Comparison of ENCODE assay signal across 7 mouse cellular contexts in genomic region chr6:124779984-124780416, GRCm38 (mm10). TPM values are rescaled to one million over a fixed set of nuclear protein-coding genes. Genes with fewer than 3 reads are reported as not detected.
DNase-seq lines count a peak whose midpoint lies in the region; ATAC-seq and TF ChIP-seq lines count a peak whose summit lies in the region.

No protein-coding gene starts in this region.

- no peak overlapping the region for H3K27ac ChIP-seq in hindbrain, embryonic 12.5 days
- no peak overlapping the region for H3K27ac ChIP-seq in liver, postnatal 0 days (ENCODE audit: low read depth)

- H3K4me2 ChIP-seq in hindbrain, embryonic 12.5 days (replicated peaks), result peak overlapping the region; percentile 68
- peak overlapping the region; percentile 61 for H3K4me2 ChIP-seq in liver, postnatal 0 days (ENCODE audit: low read depth, low read length)

- H3K36me3 ChIP-seq in hindbrain, embryonic 12.5 days, result no peaks in the 10 kb centered on the region
- H3K36me3 ChIP-seq in liver, postnatal 0 days (replicated peaks; ENCODE audit: insufficient read depth, low read length), result no peaks in the 10 kb centered on the region

- H3K9ac ChIP-seq in hindbrain, embryonic 12.5 days, result peak overlapping the region; percentile 33; the same call in 1 of the 2 replicates
- no peak overlapping the region for H3K9ac ChIP-seq in liver, postnatal 0 days (replicated peaks)

- no peak for TF ChIP-seq EP300 in liver, postnatal 0 days (IDR thresholded peaks at IDR 0.05; ENCODE audit: low read depth)

- peak; percentile 34 for DNase-seq in thymus, postnatal 4 days
- no peak for DNase-seq in thymus, postnatal 0 days (ENCODE audit: low spot score)
- DNase-seq in liver, postnatal 0 days, result no peak
- DNase-seq in left cerebral cortex, postnatal 4 days, result no peak
- no peak for DNase-seq in urinary bladder, adult 2 months (ENCODE audit: low spot score)
- DNase-seq in cerebellum, adult 9-10 months, result no peak

- WGBS in hindbrain, embryonic 12.5 days, result 2% methylated on average over 10 of the region's 10 CpGs
- 15% methylated on average over 10 of the region's 10 CpGs for WGBS in liver, postnatal 0 days (ENCODE audit: insufficient replicate concordance)

- no peak; the same call in 1 of the 2 replicates for ATAC-seq in hindbrain, embryonic 12.5 days (ENCODE audit: low FRiP score)
- ATAC-seq in liver, postnatal 0 days, result no peak

- intact Hi-C loops in left cerebral cortex, postnatal 4 days (cut with DNase I), result no loop called here

- H3K4me1 ChIP-seq in hindbrain, embryonic 12.5 days, result peaks cover 20% of the 10 kb centered on the region
- H3K4me1 ChIP-seq in liver, postnatal 0 days (ENCODE audit: insufficient read depth), result peaks cover 12% of the 10 kb centered on the region

- no peak for TF ChIP-seq CTCF in liver, postnatal 0 days (IDR thresholded peaks at IDR 0.05; ENCODE audit: low read depth)

- H3K4me3 ChIP-seq in hindbrain, embryonic 12.5 days, result peak overlapping the region; percentile 35
- peak overlapping the region; percentile 33 for H3K4me3 ChIP-seq in liver, postnatal 0 days (ENCODE audit: low read depth, low read length)

- H3K9me3 ChIP-seq in hindbrain, embryonic 12.5 days (replicated peaks), result no peaks in the 10 kb centered on the region
- H3K9me3 ChIP-seq in liver, postnatal 0 days (ENCODE audit: low read length), result no peaks in the 10 kb centered on the region

- peaks cover 20% of the 10 kb centered on the region for H3K27me3 ChIP-seq in hindbrain, embryonic 12.5 days
- H3K27me3 ChIP-seq in liver, postnatal 0 days (ENCODE audit: insufficient read depth, low read length), result 0 out of 2 replicates have a peak, but pooled peaks cover 5% of the 10 kb centered on the region

RNA-seq across cellular contexts. Expression of gene Lrrc23, which starts 0.5 kb away (rescaled TPM):
- polyA plus RNA-seq in thymus, postnatal 0 days (2015; fragmentation: Nextera tagmentation; extraction: Ambion mirVana), result 2.4 and 3.2 TPM in 2 replicates
- 3.9 and 5.2 TPM in 2 replicates for polyA plus RNA-seq in hindbrain, embryonic 12.5 days (2016; fragmentation: Nextera tagmentation; extraction: Ambion mirVana)
- 0.16 TPM in 1 of 2 replicates, not detected in the other for polyA plus RNA-seq in liver, postnatal 0 days (2015; fragmentation: Nextera tagmentation; extraction: Ambion mirVana)
- 1 to 10 TPM; 2.1 to 4.3 TPM for total RNA-seq in left cerebral cortex, postnatal 4 days (2021)
- polyA plus RNA-seq in urinary bladder, adult 2 months (2012; rRNA removed), result 1.2 and 1.4 TPM in 2 replicates

RNA-seq across cellular contexts. Expression of gene Eno2, which starts 10.5 kb away (rescaled TPM):
- 3.8 TPM in 2 replicates for polyA plus RNA-seq in thymus, postnatal 0 days (2015; fragmentation: Nextera tagmentation; extraction: Ambion mirVana)
- 18.7 and 19.6 TPM in 2 replicates for polyA plus RNA-seq in hindbrain, embryonic 12.5 days (2016; fragmentation: Nextera tagmentation; extraction: Ambion mirVana)
- 0.20 and 0.27 TPM in 2 replicates for polyA plus RNA-seq in liver, postnatal 0 days (2015; fragmentation: Nextera tagmentation; extraction: Ambion mirVana)
- 100 to 1,000 TPM; 190 to 217 TPM for total RNA-seq in left cerebral cortex, postnatal 4 days (2021)
- 20.8 and 23.4 TPM in 2 replicates for polyA plus RNA-seq in urinary bladder, adult 2 months (2012; rRNA removed)

RNA-seq across cellular contexts. Expression of gene Atn1, which starts 23.7 kb away (rescaled TPM):
- 4.5 and 4.7 TPM in 2 replicates for polyA plus RNA-seq in thymus, postnatal 0 days (2015; fragmentation: Nextera tagmentation; extraction: Ambion mirVana)
- polyA plus RNA-seq in hindbrain, embryonic 12.5 days (2016; fragmentation: Nextera tagmentation; extraction: Ambion mirVana), result 20.3 and 20.6 TPM in 2 replicates
- polyA plus RNA-seq in liver, postnatal 0 days (2015; fragmentation: Nextera tagmentation; extraction: Ambion mirVana), result 1.8 and 1.9 TPM in 2 replicates
- 100 to 1,000 TPM; 174 to 180 TPM for total RNA-seq in left cerebral cortex, postnatal 4 days (2021)
- 11.3 and 32.9 TPM in 2 replicates for polyA plus RNA-seq in urinary bladder, adult 2 months (2012; rRNA removed)

RNA-seq across cellular contexts. Expression of gene Gm45234, which starts 24.2 kb away (rescaled TPM):
- not detected in 2 replicates for polyA plus RNA-seq in thymus, postnatal 0 days (2015; fragmentation: Nextera tagmentation; extraction: Ambion mirVana)
- polyA plus RNA-seq in hindbrain, embryonic 12.5 days (2016; fragmentation: Nextera tagmentation; extraction: Ambion mirVana), result not detected in 2 replicates
- polyA plus RNA-seq in liver, postnatal 0 days (2015; fragmentation: Nextera tagmentation; extraction: Ambion mirVana), result not detected in 2 replicates
- not detected for total RNA-seq in left cerebral cortex, postnatal 4 days (2021)
- not detected in 2 replicates for polyA plus RNA-seq in urinary bladder, adult 2 months (2012; rRNA removed)

RNA-seq across cellular contexts. Expression of gene Spsb2, which starts 28.5 kb away (rescaled TPM):
- polyA plus RNA-seq in thymus, postnatal 0 days (2015; fragmentation: Nextera tagmentation; extraction: Ambion mirVana), result 8.9 and 9.4 TPM in 2 replicates
- polyA plus RNA-seq in hindbrain, embryonic 12.5 days (2016; fragmentation: Nextera tagmentation; extraction: Ambion mirVana), result 8.7 and 9.2 TPM in 2 replicates
- polyA plus RNA-seq in liver, postnatal 0 days (2015; fragmentation: Nextera tagmentation; extraction: Ambion mirVana), result 11.4 and 14.3 TPM in 2 replicates
- 1 to 10 TPM; 4.1 TPM for total RNA-seq in left cerebral cortex, postnatal 4 days (2021)
- polyA plus RNA-seq in urinary bladder, adult 2 months (2012; rRNA removed), result 22.3 and 24.4 TPM in 2 replicates
